Mouse (Mus musculus): ENCODE measurements around the gene Ccdc57.
"Not testable (repeated sequence)": the region's sequence is repeated elsewhere in the genome, so short reads cannot be mapped to it uniquely, and the experiment has no call there.

The Ccdc57 gene

GRCm38 (mm10) chr11:120851582-120851981 lies 81.1 kb downstream of the Ccdc57 start:
- no peak for DNase-seq (ENCODE audit: low read depth)

GRCm38 (mm10) chr11:120851132-120851531 lies 81.5 kb downstream of the Ccdc57 start:
- DNase-seq (ENCODE audit: low read depth), result peak; percentile 33

GRCm38 (mm10) chr11:120850331-120851030 lies 82.2 kb downstream of the Ccdc57 start:
- peak; percentile 9 for DNase-seq (ENCODE audit: low read depth)

- no peak for DNase-seq (ENCODE audit: low read depth)
Observed at GRCm38 (mm10) chr11:120846725-120847475, 85.8 kb downstream of the Ccdc57 start.

GRCm38 (mm10) chr11:120844329-120844728 lies 88.3 kb downstream of the Ccdc57 start:
- no peak for DNase-seq (ENCODE audit: low read depth)

- no peak for DNase-seq (ENCODE audit: low read depth)
Observed at GRCm38 (mm10) chr11:120833555-120834280, 99.0 kb downstream of the Ccdc57 start.

GRCm38 (mm10) chr11:120832962-120833361 lies 99.7 kb downstream of the Ccdc57 start:
- DNase-seq (ENCODE audit: low read depth), result not testable (repeated sequence)

GRCm38 (mm10) chr11:120831659-120832440 lies 100.8 kb downstream of the Ccdc57 start:
- no peak for DNase-seq (ENCODE audit: low read depth)

- no peak for DNase-seq (ENCODE audit: low read depth)
Observed at GRCm38 (mm10) chr11:120830686-120831085, 102.0 kb downstream of the Ccdc57 start.

- no peak for DNase-seq (ENCODE audit: low read depth)
Observed at GRCm38 (mm10) chr11:120829757-120830532, 102.7 kb downstream of the Ccdc57 start.

GRCm38 (mm10) chr11:120828416-120828815 lies 104.3 kb downstream of the Ccdc57 start:
- DNase-seq (ENCODE audit: low read depth), result no peak

GRCm38 (mm10) chr11:120826016-120826953 lies 106.4 kb downstream of the Ccdc57 start:
- no peak for DNase-seq (ENCODE audit: low read depth)

GRCm38 (mm10) chr11:120825289-120825863 lies 107.3 kb downstream of the Ccdc57 start:
- peak; percentile 34 for DNase-seq (ENCODE audit: low read depth)

- DNase-seq (ENCODE audit: low read depth), result no peak
Observed at GRCm38 (mm10) chr11:120824787-120825288, 107.8 kb downstream of the Ccdc57 start.

GRCm38 (mm10) chr11:120823956-120824786 lies 108.5 kb downstream of the Ccdc57 start, which contains the start of gene Fasn:
Gene Fasn (minus strand): TSS chr11:120824547.
- peak; percentile 98 for DNase-seq (ENCODE audit: low read depth)

GRCm38 (mm10) chr11:120823551-120823947 lies 109.1 kb downstream of the Ccdc57 start:
- peak; percentile 74 for DNase-seq (ENCODE audit: low read depth)

GRCm38 (mm10) chr11:120822831-120823550 lies 109.7 kb downstream of the Ccdc57 start:
- peak; percentile 48 for DNase-seq (ENCODE audit: low read depth)

GRCm38 (mm10) chr11:120822321-120822720 lies 110.4 kb downstream of the Ccdc57 start:
- no peak for DNase-seq (ENCODE audit: low read depth)
